Mouse (Mus musculus) A20 (cell line): ENCODE measurements around the gene Ptpn14.

Experiments
- DNase-seq: peaks from one replicate; pipeline ENCODE4 v3.0.0-alpha.2; 2011; ENCODE audit warnings: low read depth, low spot score

Gene Ptpn14

GRCm38 (mm10) chr1:189806533-189807297 lies 78.6 kb downstream of the Ptpn14 start:
- no peak for DNase-seq

GRCm38 (mm10) chr1:189808015-189808414 lies 79.9 kb downstream of the Ptpn14 start:
- no peak for DNase-seq

GRCm38 (mm10) chr1:189808453-189808852 lies 80.4 kb downstream of the Ptpn14 start:
- DNase-seq, result no peak

- no peak for DNase-seq
Measured at GRCm38 (mm10) chr1:189811778-189812177, 83.7 kb downstream of the Ptpn14 start.

- no peak for DNase-seq
Measured at GRCm38 (mm10) chr1:189814385-189814784, 86.3 kb downstream of the Ptpn14 start.

- DNase-seq, result no peak
Measured at GRCm38 (mm10) chr1:189817089-189817488, 89.0 kb downstream of the Ptpn14 start.

- DNase-seq, result no peak
Measured at GRCm38 (mm10) chr1:189817810-189818209, 89.7 kb downstream of the Ptpn14 start.

GRCm38 (mm10) chr1:189820111-189820510 lies 92.0 kb downstream of the Ptpn14 start:
- DNase-seq, result no peak

- peak; percentile 92 for DNase-seq
Measured at GRCm38 (mm10) chr1:189824436-189824835, 96.4 kb downstream of the Ptpn14 start.

- no peak for DNase-seq
Measured at GRCm38 (mm10) chr1:189830391-189830790, 102.3 kb downstream of the Ptpn14 start.

GRCm38 (mm10) chr1:189830797-189831232 lies 102.7 kb downstream of the Ptpn14 start:
- DNase-seq, result peak; percentile 48

- no peak for DNase-seq
Measured at GRCm38 (mm10) chr1:189833351-189833750, 105.3 kb downstream of the Ptpn14 start.

- DNase-seq, result no peak
Measured at GRCm38 (mm10) chr1:189834166-189834565, 106.1 kb downstream of the Ptpn14 start.

GRCm38 (mm10) chr1:189846319-189846718 lies 118.3 kb downstream of the Ptpn14 start:
- no peak for DNase-seq

GRCm38 (mm10) chr1:189849550-189849949 lies 121.5 kb downstream of the Ptpn14 start:
- DNase-seq, result no peak

- no peak for DNase-seq
Measured at GRCm38 (mm10) chr1:189852051-189852450, 124.0 kb downstream of the Ptpn14 start.

GRCm38 (mm10) chr1:189852456-189852855 lies 124.4 kb downstream of the Ptpn14 start:
- no peak for DNase-seq

- DNase-seq, result no peak
Measured at GRCm38 (mm10) chr1:189854646-189855045, 126.6 kb downstream of the Ptpn14 start.

- DNase-seq, result no peak
Measured at GRCm38 (mm10) chr1:189855739-189856138, 127.7 kb downstream of the Ptpn14 start.

GRCm38 (mm10) chr1:189858377-189858776 lies 130.3 kb downstream of the Ptpn14 start:
- no peak for DNase-seq

GRCm38 (mm10) chr1:189860112-189860941 lies 132.3 kb downstream of the Ptpn14 start:
- peak; percentile 67 for DNase-seq

- DNase-seq, result no peak
Measured at GRCm38 (mm10) chr1:189860942-189861315, 132.9 kb downstream of the Ptpn14 start.

GRCm38 (mm10) chr1:189863727-189864126 lies 135.7 kb downstream of the Ptpn14 start:
- DNase-seq, result no peak
